Comparison of ENCODE assay signal across 14 mouse cellular contexts in genomic region chr6:126577415-126577814, GRCm38 (mm10). TPM values are rescaled to one million over a fixed set of nuclear protein-coding genes. Genes with fewer than 3 reads are reported as not detected.
"Had no signal": no experiment of that assay in that cellular context is flagged by ENCODE, and none has a peak within 500 bp of the region (broad histone marks: within the 10 kb centered on the region; RNA-seq: fewer than 3 reads in every experiment).

No protein-coding gene starts in this region.

- H3K9me3 ChIP-seq: limb, embryonic 13.5 days; midbrain, embryonic 15.5 days; neural tube, embryonic 12.5 days had no signal

- ATAC-seq: lung, postnatal 0 days; midbrain, embryonic 15.5 days had no signal

- H3K36me3 ChIP-seq: limb, embryonic 13.5 days; midbrain, embryonic 15.5 days; neural tube, embryonic 12.5 days had no signal

- DNase-seq: kidney, postnatal 10 days; kidney, postnatal 4 days; left cerebral cortex, postnatal 4 days; lung, adult 2 months; lung, postnatal 36 days; thymus, adult 18-20 months; thymus, postnatal 25 days had no signal

- H3K9ac ChIP-seq: limb, embryonic 13.5 days; liver, embryonic 14.5 days; midbrain, embryonic 15.5 days; neural tube, embryonic 12.5 days had no signal

- H3K27me3 ChIP-seq: midbrain, embryonic 15.5 days; neural tube, embryonic 12.5 days had no signal

- H3K4me2 ChIP-seq: limb, embryonic 13.5 days; midbrain, embryonic 15.5 days; neural tube, embryonic 12.5 days had no signal

- H3K4me1 ChIP-seq: limb, embryonic 13.5 days; midbrain, embryonic 15.5 days; neural tube, embryonic 12.5 days had no signal

- H3K27ac ChIP-seq: layer of hippocampus, adult 2 months; limb, embryonic 13.5 days; liver, embryonic 14.5 days; midbrain, embryonic 15.5 days; neural tube, embryonic 12.5 days had no signal

- H3K4me3 ChIP-seq: layer of hippocampus, adult 2 months; limb, embryonic 13.5 days; midbrain, embryonic 15.5 days; neural tube, embryonic 12.5 days had no signal

RNA-seq across cellular contexts. Expression of gene Kcna5, which starts 42.2 kb away (rescaled TPM):
- polyA plus RNA-seq: liver, adult 2 months had no signal
